Mouse (Mus musculus): Measurements from ENCODE around the gene Fxr1. TPM values are rescaled to one million over a fixed set of nuclear protein-coding genes. Genes with fewer than 3 reads are reported as not detected.

Gene Fxr1
- total RNA-seq, 1 experiment, result 210 TPM

- in situ Hi-C loops (cut with MboI; ENCODE audit: low sequenced_read_pairs in 2 of 2, unreplicated experiment in 2 of 2), result no loop called here
- H3K27ac ChIP-seq (ENCODE audit: insufficient read depth, low read depth, low read length, poor library complexity, severe bottlenecking), result no peak overlapping the region
- TF ChIP-seq HCFC1 (IDR thresholded peaks at IDR 0.05; ENCODE audit: borderline replicate concordance, insufficient read depth, low read length) (no peak), ZNF384 (IDR thresholded peaks at IDR 0.05; ENCODE audit: low read depth, low read length) (no peak), MAFK (IDR thresholded peaks at IDR 0.05; ENCODE audit: insufficient read depth, low read depth, low read length) (no peak), CHD2 (IDR thresholded peaks at IDR 0.05; ENCODE audit: low read depth, low read length) (no peak), ZC3H11A (IDR thresholded peaks at IDR 0.05; ENCODE audit: borderline replicate concordance, low read depth, low read length) (no peak)
Measured at GRCm38 (mm10) chr3:34115806-34116205, 96.1 kb downstream of the Fxr1 start.

GRCm38 (mm10) chr3:34119869-34120268, 100.1 kb downstream of the Fxr1 start:
- no peak for DNase-seq (ENCODE audit: low read depth, low spot score)
- Histone ChIP-seq H3K4me1 (ENCODE audit: control insufficient read depth in 2 of 2, insufficient read depth in 2 of 2, low read length in 2 of 2, poor library complexity in 1 of 2) (no peaks in the 10 kb centered on the region), H3K36me3 (ENCODE audit: control insufficient read depth, insufficient read depth, low read length, poor library complexity, severe bottlenecking) (no peaks in the 10 kb centered on the region), H3K9ac (ENCODE audit: insufficient read depth, low read depth, low read length, poor library complexity, severe bottlenecking) (no peak overlapping the region), H3K27ac (ENCODE audit: insufficient read depth, low read depth, low read length, poor library complexity, severe bottlenecking) (no peak overlapping the region), H3K4me3 (ENCODE audit: insufficient read depth in 1 of 2, low read depth in 1 of 2, low read length in 2 of 2, poor library complexity in 1 of 2, severe bottlenecking in 1 of 2) (no peak overlapping the region), H3K9me3 (ENCODE audit: control insufficient read depth, insufficient read depth, low read depth, low read length) (no peaks in the 10 kb centered on the region)
- in situ Hi-C loops (cut with MboI; ENCODE audit: low sequenced_read_pairs in 2 of 2, unreplicated experiment in 2 of 2), result no loop called here
- no peak for TF ChIP-seq ZNF384 (IDR thresholded peaks at IDR 0.05; ENCODE audit: low read depth, low read length)
- no peak for TF ChIP-seq ZC3H11A (IDR thresholded peaks at IDR 0.05; ENCODE audit: borderline replicate concordance, low read depth, low read length)
- TF ChIP-seq HCFC1 (IDR thresholded peaks at IDR 0.05; ENCODE audit: borderline replicate concordance, insufficient read depth, low read length), result no peak
- no peak for TF ChIP-seq MAFK (IDR thresholded peaks at IDR 0.05; ENCODE audit: insufficient read depth, low read depth, low read length)
- TF ChIP-seq CHD2 (IDR thresholded peaks at IDR 0.05; ENCODE audit: low read depth, low read length), result no peak

More at GRCm38 (mm10) chr3:34115806-34116205, 96.1 kb downstream of the Fxr1 start:
- H3K36me3 ChIP-seq (ENCODE audit: control insufficient read depth, insufficient read depth, low read length, poor library complexity, severe bottlenecking), result no peaks in the 10 kb centered on the region
- H3K4me3 ChIP-seq (ENCODE audit: insufficient read depth in 1 of 2, low read depth in 1 of 2, low read length in 2 of 2, poor library complexity in 1 of 2, severe bottlenecking in 1 of 2), result no peak overlapping the region
- no peak for DNase-seq (ENCODE audit: low read depth, low spot score)
- H3K9me3 ChIP-seq (ENCODE audit: control insufficient read depth, insufficient read depth, low read depth, low read length), result no peaks in the 10 kb centered on the region
- H3K9ac ChIP-seq (ENCODE audit: insufficient read depth, low read depth, low read length, poor library complexity, severe bottlenecking), result no peak overlapping the region
- no peaks in the 10 kb centered on the region for H3K4me1 ChIP-seq (ENCODE audit: control insufficient read depth in 2 of 2, insufficient read depth in 2 of 2, low read length in 2 of 2, poor library complexity in 1 of 2)

Other genes with a start within 250 kb of the Fxr1 start
- gene Ttc14, start 220.1 kb upstream of the Fxr1 start, total RNA-seq (2012; rRNA removed), result 44.1 and 57.2 TPM in 2 replicates
- gene Ccdc39, start 175.6 kb upstream of the Fxr1 start, total RNA-seq (2012; rRNA removed), result 1.2 and 3.1 TPM in 2 replicates
- gene Dnajc19, start 61.4 kb downstream of the Fxr1 start, total RNA-seq (2012; rRNA removed), result 105 and 142 TPM in 2 replicates

All from ES-E14 (cell line).